Mouse (Mus musculus): ENCODE data around the gene Apool.

Gene Apool

GRCm38 (mm10) chrX:112310804-112311530 is at the start of gene Apool:
Gene Apool, plus strand, starts transcription at chrX:112311334.
- peak; percentile 93 for DNase-seq (ENCODE audit: low spot score)

- DNase-seq (ENCODE audit: low spot score): no peak
Observed at GRCm38 (mm10) chrX:112273550-112273949, 37.6 kb upstream of the Apool start.

GRCm38 (mm10) chrX:112311531-112311887 is 375 bp downstream of the Apool start:
- peak; percentile 45 for DNase-seq (ENCODE audit: low spot score)

- no peak for DNase-seq (ENCODE audit: low spot score)
Observed at GRCm38 (mm10) chrX:112312094-112312493, 960 bp downstream of the Apool start.

GRCm38 (mm10) chrX:112320273-112320672 is 9.1 kb downstream of the Apool start:
- DNase-seq (ENCODE audit: low spot score): no peak

- DNase-seq (ENCODE audit: low spot score): no peak
Observed at GRCm38 (mm10) chrX:112339486-112339885, 28.4 kb downstream of the Apool start.

- no peak for DNase-seq (ENCODE audit: low spot score)
Observed at GRCm38 (mm10) chrX:112347467-112348394, 36.6 kb downstream of the Apool start.

- DNase-seq (ENCODE audit: low spot score): peak; percentile 63
Observed at GRCm38 (mm10) chrX:112348395-112348791, 37.3 kb downstream of the Apool start.

- peak; percentile 14 for DNase-seq (ENCODE audit: low spot score)
Observed at GRCm38 (mm10) chrX:112368426-112368825, 57.3 kb downstream of the Apool start.

- DNase-seq (ENCODE audit: low spot score): peak; percentile 56
Observed at GRCm38 (mm10) chrX:112370577-112371410, 59.7 kb downstream of the Apool start.

- DNase-seq (ENCODE audit: low spot score): no peak
Observed at GRCm38 (mm10) chrX:112406679-112407078, 95.5 kb downstream of the Apool start, which contains the start of gene Satl1. Gene Satl1, minus strand, starts transcription at chrX:112406779.

- no peak for DNase-seq (ENCODE audit: low spot score)
Observed at GRCm38 (mm10) chrX:112412309-112412708, 101.2 kb downstream of the Apool start.

Data from adipocyte (in vitro differentiated cells).